Mouse (Mus musculus) left cerebral cortex, postnatal 4 days (tissue): ENCODE measurements at regions not wholly inside any gene's neighbourhood (a gene's known extent, or its start where the extent isn't known, plus 50 kb on each side); places are given as distances from the start of the nearest gene placed in this dataset.

ENCODE experiments used
- DNase-seq: peaks from one replicate; pipeline ENCODE4 v3.0.0-alpha.2; 2022
- intact Hi-C: fragments of 180-260 bp; cut with DNase I; formaldehyde crosslinking; loops from one replicate; pipeline ENCODE4 v1.15.1; 2025

- DNase-seq, result no peak
- intact Hi-C loops, result no loop called here
Observed at GRCm38 (mm10) chrX:143164945-143165344, 65.6 kb downstream of the Rtl9 start.

GRCm38 (mm10) chrX:143194611-143195010, 95.2 kb downstream of the Rtl9 start:
- no peak for DNase-seq
- intact Hi-C loops, result loop anchor here (5.0 kb wide), 1 partner anchor 87 kb away; no protein-coding TSS in a partner anchor

- intact Hi-C loops, result no loop called here
- DNase-seq, result no peak
Observed at GRCm38 (mm10) chrX:143202698-143203097, 103.3 kb downstream of the Rtl9 start.

GRCm38 (mm10) chrX:143203828-143204419, 104.5 kb downstream of the Rtl9 start:
- DNase-seq, result no peak
- intact Hi-C loops, result no loop called here

GRCm38 (mm10) chrX:143216626-143217025, 117.2 kb downstream of the Rtl9 start:
- no peak for DNase-seq
- intact Hi-C loops, result no loop called here
